Mouse (Mus musculus) intestine, embryonic 14.5 days (tissue): ENCODE measurements at regions not wholly inside any gene's neighbourhood (a gene's known extent, or its start where the extent isn't known, plus 50 kb on each side); places are given as distances from the start of the nearest gene placed in this dataset.
"Not testable (repeated sequence)": the region's sequence is repeated elsewhere in the genome, so short reads cannot be mapped to it uniquely, and the experiment has no call there.

ENCODE experiments used
- ATAC-seq: fragments of 200-750 bp; cut with Nextera tagmentation; replicated peaks from 2 replicates; pipeline ENCODE4 v1.8.0; 2017; ENCODE audit warnings: low read depth, moderate number of reproducible peaks, moderate TSS enrichment, moderate library complexity; ENCODE audit not compliant: low FRiP score, low TSS enrichment
- DNase-seq: peaks from one replicate; pipeline ENCODE4 v3.0.0-alpha.2; 2018; ENCODE audit warnings: low spot score
- H3K27ac ChIP-seq: fragments of 300-500 bp; sonication (generic); 2 replicates; pipeline ENCODE4 v1.5.1; 2014; ENCODE audit warnings: low read depth, mild to moderate bottlenecking, control low read depth
- H3K27me3 ChIP-seq: fragments of 300-500 bp; sonication (generic); replicated peaks from 2 replicates; pipeline ENCODE4 v1.6.1; 2014; ENCODE audit warnings: low read length, control low read depth; ENCODE audit not compliant: control insufficient read depth, insufficient read depth
- H3K36me3 ChIP-seq: fragments of 300-500 bp; sonication (generic); 2 replicates; pipeline ENCODE4 v1.6.1; 2014; ENCODE audit warnings: low read length, control low read depth; ENCODE audit not compliant: control insufficient read depth, insufficient read depth
- H3K4me1 ChIP-seq: fragments of 300-500 bp; sonication (generic); replicated peaks from 2 replicates; pipeline ENCODE4 v1.6.1; 2014; ENCODE audit warnings: low read length, control low read depth, mixed read lengths; ENCODE audit not compliant: control insufficient read depth, insufficient read depth
- H3K4me2 ChIP-seq: fragments of 300-500 bp; sonication (generic); 2 replicates; pipeline ENCODE4 v1.6.1; 2014; ENCODE audit warnings: low read length
- H3K4me3 ChIP-seq: fragments of 300-500 bp; sonication (generic); 2 replicates; pipeline ENCODE4 v1.5.1; 2014; ENCODE audit warnings: low read depth, low read length, control low read depth, mixed read lengths
- H3K9ac ChIP-seq: fragments of 300-500 bp; sonication (generic); 2 replicates; pipeline ENCODE4 v1.6.1; 2014; ENCODE audit warnings: mild to moderate bottlenecking, low read length
- H3K9me3 ChIP-seq: fragments of 300-500 bp; sonication (generic); 2 replicates; pipeline ENCODE4 v1.6.1; 2016; ENCODE audit warnings: low read length, control low read depth; ENCODE audit not compliant: control insufficient read depth
- WGBS: fragments of 180-500 bp; shearing (Covaris S2); extraction: QIAGEN DNeasy Blood & Tissue Kit; methylation state at CpG from one replicate; pipeline ENCODE4 v1.1.7; 2014; 5-methylcytosine and 5-hydroxymethylcytosine counted together

DNA sequence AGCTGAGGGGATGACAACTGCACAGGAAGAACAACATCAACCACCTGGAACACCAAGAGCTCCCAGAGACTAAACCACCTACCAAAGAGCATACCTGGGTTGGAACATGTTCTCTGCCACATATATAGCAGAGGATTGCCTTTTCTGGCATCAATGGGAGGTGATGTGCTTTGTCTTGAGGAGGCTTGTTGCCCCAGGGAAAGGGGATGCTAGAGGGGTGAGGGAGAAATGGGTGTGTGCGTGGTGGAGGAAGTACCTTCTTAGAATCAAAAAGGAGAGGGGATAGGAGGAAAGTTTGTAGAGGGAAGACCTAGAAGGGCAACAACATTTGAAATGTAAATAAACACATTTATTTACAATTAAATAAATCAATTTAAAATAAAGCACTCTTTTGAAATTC, 358.5 kb upstream of the Pfkp start:
- Histone ChIP-seq H3K4me1 (no peaks in the 10 kb centered on the region), H3K36me3 (no peaks in the 10 kb centered on the region), H3K9ac (no peak overlapping the region), H3K4me3 (no peak overlapping the region), H3K27me3 (no peaks in the 10 kb centered on the region), H3K9me3 (no peaks in the 10 kb centered on the region), H3K4me2 (no peak overlapping the region), H3K27ac (no peak overlapping the region)
- DNase-seq (no peak), ATAC-seq (no peak)
- 88% methylated on average over 1 of the region's 1 CpGs for whole genome bisulfite sequencing

GRCm38 (mm10) chr13:6998508-6999278, 350.1 kb upstream of the Pfkp start:
- H3K9ac ChIP-seq, ATAC-seq, H3K4me1 ChIP-seq, H3K36me3 ChIP-seq, H3K4me2 ChIP-seq, DNase-seq, H3K9me3 ChIP-seq, H3K27me3 ChIP-seq, H3K27ac ChIP-seq, H3K4me3 ChIP-seq: not testable (repeated sequence)
- 54% methylated on average over 10 of the region's 10 CpGs for WGBS

DNA sequence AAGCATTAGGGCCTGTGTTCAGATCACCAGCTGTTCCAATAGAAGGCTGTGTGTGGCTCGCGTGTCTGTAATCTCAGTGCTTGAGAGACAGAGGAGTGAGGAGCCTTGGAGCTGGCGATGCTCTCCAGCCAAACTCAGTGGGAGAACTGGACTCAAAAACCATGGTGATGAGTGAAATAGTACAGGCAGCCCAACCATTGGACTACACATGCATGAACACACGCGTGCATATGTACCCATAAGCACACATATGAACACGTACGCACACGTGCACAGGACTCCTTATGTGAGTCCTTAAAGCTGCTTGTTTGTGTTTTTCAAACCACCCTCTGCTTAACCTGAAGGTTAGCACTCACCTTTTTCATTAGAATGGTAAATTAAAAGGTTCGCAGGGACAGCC, 349.5 kb upstream of the Pfkp start:
- Histone ChIP-seq H3K9ac (no peak overlapping the region), H3K36me3 (no peaks in the 10 kb centered on the region), H3K4me3 (no peak overlapping the region), H3K9me3 (no peaks in the 10 kb centered on the region), H3K27ac (no peak overlapping the region), H3K27me3 (no peaks in the 10 kb centered on the region), H3K4me2 (no peak overlapping the region), H3K4me1 (no peaks in the 10 kb centered on the region)
- no peak for ATAC-seq
- DNase-seq: no peak
- WGBS: 87% methylated on average over 9 of the region's 9 CpGs

GRCm38 (mm10) chr13:6992323-6992994, 343.9 kb upstream of the Pfkp start:
- Histone ChIP-seq H3K4me2 (no peak overlapping the region), H3K36me3 (no peaks in the 10 kb centered on the region), H3K27me3 (no peaks in the 10 kb centered on the region), H3K27ac (no peak overlapping the region), H3K4me3 (no peak overlapping the region), H3K9me3 (no peaks in the 10 kb centered on the region), H3K4me1 (no peaks in the 10 kb centered on the region), H3K9ac (no peak overlapping the region)
- 64% methylated on average over 12 of the region's 12 CpGs for WGBS
- DNase-seq (no peak), ATAC-seq (no peak)

GRCm38 (mm10) chr13:6991714-6992113, 343.1 kb upstream of the Pfkp start:
- no peak overlapping the region for H3K9ac ChIP-seq
- 53% methylated on average over 2 of the region's 2 CpGs for WGBS
- no peaks in the 10 kb centered on the region for H3K4me1 ChIP-seq
- no peak overlapping the region for H3K4me3 ChIP-seq
- no peaks in the 10 kb centered on the region for H3K27me3 ChIP-seq
- ATAC-seq (no peak), DNase-seq (no peak)
- H3K9me3 ChIP-seq: no peaks in the 10 kb centered on the region
- H3K27ac ChIP-seq: no peak overlapping the region
- no peak overlapping the region for H3K4me2 ChIP-seq
- no peaks in the 10 kb centered on the region for H3K36me3 ChIP-seq

DNA sequence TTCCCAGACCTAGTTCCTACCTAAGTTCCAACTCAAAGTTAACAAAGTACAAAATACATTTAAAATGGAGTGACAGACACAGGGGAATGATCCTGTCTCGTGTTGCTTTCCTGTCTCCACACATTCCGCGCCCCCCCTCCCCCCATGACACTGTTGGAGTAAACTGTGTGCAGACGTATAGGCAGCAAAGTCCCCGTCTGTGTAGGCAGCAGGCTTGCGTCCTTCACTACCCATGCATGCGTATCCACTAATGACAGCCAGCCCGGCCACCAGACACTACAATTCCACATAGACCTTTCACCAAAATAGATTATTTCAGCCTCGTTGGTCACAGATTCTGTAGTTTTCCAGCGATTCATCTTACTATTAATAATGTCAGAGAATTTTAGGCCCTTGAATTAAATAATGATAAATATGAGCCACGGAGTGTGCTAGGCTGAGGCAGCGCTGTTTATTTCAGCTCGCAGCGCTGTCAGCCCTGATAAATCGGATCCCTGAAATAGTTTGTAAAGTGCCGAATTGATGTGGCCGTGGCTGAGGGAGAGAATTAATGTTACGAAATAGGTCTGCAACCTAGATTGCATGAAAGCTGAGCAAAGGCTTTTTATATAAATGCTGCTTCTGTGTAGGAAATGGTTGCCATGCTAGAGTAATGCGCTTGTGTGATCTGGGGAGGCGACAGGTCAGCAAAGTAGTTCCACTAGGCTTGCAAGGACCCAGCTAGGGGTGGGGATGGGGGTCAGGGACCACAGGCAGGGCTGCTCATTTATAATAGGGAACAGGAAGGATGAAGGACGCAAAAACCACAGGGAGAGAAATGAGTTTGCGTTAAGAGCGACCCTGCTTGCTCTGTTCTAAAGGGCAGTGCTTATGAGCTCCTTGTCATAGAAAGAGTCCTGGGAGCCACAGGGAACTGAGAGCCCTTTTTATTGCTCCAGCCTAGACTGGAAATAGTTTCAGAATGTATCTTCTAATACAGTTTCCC, 336.7 kb upstream of the Pfkp start:
- no peaks in the 10 kb centered on the region for H3K36me3 ChIP-seq
- no peak overlapping the region for H3K4me3 ChIP-seq
- H3K27ac ChIP-seq: no peak overlapping the region
- no peak overlapping the region for H3K9ac ChIP-seq
- DNase-seq: no peak
- H3K4me1 ChIP-seq: no peaks in the 10 kb centered on the region
- ATAC-seq: no peak
- H3K27me3 ChIP-seq: no peaks in the 10 kb centered on the region
- no peaks in the 10 kb centered on the region for H3K9me3 ChIP-seq
- no peak overlapping the region for H3K4me2 ChIP-seq
- 58% methylated on average over 23 of the region's 23 CpGs for WGBS

DNA sequence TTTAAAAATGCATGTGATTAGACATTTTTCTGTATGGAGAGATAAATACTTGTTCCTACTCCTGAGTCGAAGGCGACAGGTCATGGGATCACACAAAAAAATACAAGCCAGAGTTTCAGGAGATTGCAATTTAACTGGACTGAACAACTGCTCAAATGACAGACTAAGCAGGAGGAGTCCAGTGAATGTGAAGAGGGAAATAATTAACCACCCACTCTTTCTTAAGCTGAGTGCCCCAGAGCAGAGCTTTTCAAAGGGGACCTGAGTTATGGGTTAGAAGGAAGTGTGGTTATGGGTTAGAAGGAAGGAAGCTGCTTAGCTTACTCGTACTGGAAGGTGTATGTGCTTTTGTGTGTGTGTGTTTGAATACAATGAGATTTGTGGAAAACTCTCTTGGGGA, 307.1 kb upstream of the Pfkp start:
- Histone ChIP-seq H3K27me3 (no peaks in the 10 kb centered on the region), H3K4me3 (no peak overlapping the region), H3K4me2 (no peak overlapping the region), H3K4me1 (no peaks in the 10 kb centered on the region), H3K9me3 (no peaks in the 10 kb centered on the region), H3K36me3 (no peaks in the 10 kb centered on the region), H3K27ac (no peak overlapping the region), H3K9ac (no peak overlapping the region)
- 75% methylated on average over 3 of the region's 3 CpGs for WGBS
- no peak for ATAC-seq
- DNase-seq: no peak

DNA sequence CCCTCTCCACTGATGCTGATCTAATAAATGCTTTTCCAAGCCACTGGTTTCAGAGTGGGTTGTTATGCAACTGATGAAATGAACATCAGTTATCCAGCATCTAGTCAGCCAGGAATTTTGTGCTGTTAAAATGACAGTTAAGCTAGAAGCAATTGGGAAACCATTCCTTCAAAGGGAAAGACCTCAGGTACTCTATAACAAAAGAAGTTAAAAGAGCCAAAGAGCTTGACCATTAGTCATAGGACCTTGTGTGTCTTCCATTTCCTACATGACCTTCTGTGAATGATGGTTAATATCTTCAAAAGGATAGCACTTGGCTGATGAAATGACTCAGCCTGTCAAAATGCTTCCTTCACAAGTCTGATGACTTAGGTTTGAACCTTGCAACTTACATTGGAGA, 275.6 kb upstream of the Pfkp start:
- Histone ChIP-seq H3K9ac (no peak overlapping the region), H3K9me3 (no peaks in the 10 kb centered on the region), H3K4me2 (no peak overlapping the region), H3K36me3 (no peaks in the 10 kb centered on the region), H3K4me3 (no peak overlapping the region), H3K4me1 (no peaks in the 10 kb centered on the region), H3K27ac (no peak overlapping the region), H3K27me3 (no peaks in the 10 kb centered on the region)
- no peak for DNase-seq
- no peak for ATAC-seq
